Mouse (Mus musculus) CH12.LX (cell line): ENCODE results near the gene Ogdhl. TPM values are rescaled to one million over a fixed set of nuclear protein-coding genes. Genes with fewer than 3 reads are reported as not detected.
A peak's percentile ranks its signal among the peaks of the same experiment; 100 is the strongest.

Source experiments
- DNase-seq: peaks from one replicate; pipeline ENCODE4 v3.0.0-alpha.2; 2013; ENCODE audit errors: extremely low read depth
- H3K27ac ChIP-seq: 2 replicates; pipeline ENCODE4 v1.5.1; 2012; ENCODE audit warnings: low read depth, mild to moderate bottlenecking, control low read depth, moderate library complexity; ENCODE audit not compliant: insufficient read depth
- H3K27me3 ChIP-seq: replicated peaks from 2 replicates; pipeline ENCODE3; 2012; ENCODE audit warnings: inconsistent platforms
- H3K36me3 ChIP-seq, 2 experiments: replicated peaks in 1 of 2; 2 replicates each; pipeline versions ENCODE3 to v1.6.1; 2012; ENCODE audit warnings: inconsistent platforms in 1 of 2, low read length in 1 of 2, mild to moderate bottlenecking in 1 of 2, mixed read lengths in 1 of 2, moderate library complexity in 1 of 2; ENCODE audit not compliant: control insufficient read depth in 1 of 2, insufficient read depth in 1 of 2
- H3K4me1 ChIP-seq, 2 experiments: 2 replicates each; pipeline ENCODE4 v1.6.1; 2012; ENCODE audit warnings: inconsistent platforms in 1 of 2, moderate library complexity in 1 of 2; ENCODE audit not compliant: insufficient read depth in 2 of 2, control insufficient read depth in 1 of 2
- H3K4me2 ChIP-seq: 2 replicates; pipeline ENCODE4 v1.6.1; 2012; ENCODE audit warnings: low read depth, mild to moderate bottlenecking, control low read depth; ENCODE audit not compliant: poor library complexity, insufficient read depth, severe bottlenecking
- H3K4me3 ChIP-seq, 3 experiments: fragments of 150-350 bp in 1 of 3; sonication (generic) in 1 of 3; replicated peaks in 1 of 3; 2 replicates each; pipeline versions ENCODE3 to v1.5.1; 2011 to 2012; ENCODE audit warnings: low read depth in 2 of 3, low read length in 2 of 3, mild to moderate bottlenecking in 2 of 3, moderate library complexity in 2 of 3, control low read depth in 1 of 3, improper control_type of control experiment in 1 of 3, inconsistent platforms in 1 of 3, mixed read lengths in 1 of 3; ENCODE audit not compliant: poor library complexity in 1 of 3
- H3K79me2 ChIP-seq: replicated peaks from 2 replicates; pipeline ENCODE4 v1.6.1; 2012; ENCODE audit warnings: mild to moderate bottlenecking, moderate library complexity; ENCODE audit not compliant: control insufficient read depth, poor library complexity, insufficient read depth, severe bottlenecking; ENCODE audit errors: extremely low read depth
- H3K9ac ChIP-seq: 2 replicates; pipeline ENCODE4 v1.6.1; 2012; ENCODE audit warnings: low read depth, mild to moderate bottlenecking, control low read depth, moderate library complexity; ENCODE audit not compliant: insufficient read depth
- H3K9me3 ChIP-seq: replicated peaks from 2 replicates; pipeline ENCODE3; 2012; ENCODE audit warnings: low read length, inconsistent platforms, mixed read lengths
- CHD1 ChIP-seq: IDR thresholded peaks from 2 replicates; pipeline ENCODE4 v1.6.1; 2012; ENCODE audit warnings: low read depth, low read length, improper control_type of control experiment, inconsistent platforms
- ELF1 ChIP-seq: IDR thresholded peaks from 2 replicates; pipeline ENCODE4 v1.6.1; 2014; ENCODE audit warnings: low read depth, mild to moderate bottlenecking, inconsistent platforms, low read length, improper control_type of control experiment
- GABPA ChIP-seq: IDR thresholded peaks from 2 replicates; pipeline ENCODE4 v1.6.1; 2012; ENCODE audit warnings: low read depth, low read length, improper control_type of control experiment, inconsistent platforms; ENCODE audit not compliant: insufficient replicate concordance
- HCFC1 ChIP-seq: IDR thresholded peaks from 2 replicates; pipeline ENCODE4 v1.6.1; 2012; ENCODE audit warnings: low read depth, mild to moderate bottlenecking, inconsistent platforms, low read length, improper control_type of control experiment
- JUN ChIP-seq: IDR thresholded peaks from 2 replicates; pipeline ENCODE4 v1.6.1; 2011; ENCODE audit warnings: low read depth, mild to moderate bottlenecking, low read length, improper control_type of control experiment, moderate library complexity; ENCODE audit not compliant: insufficient read depth
- KAT2A ChIP-seq: IDR thresholded peaks from 2 replicates; pipeline ENCODE4 v1.6.1; 2012; ENCODE audit warnings: low read length, improper control_type of control experiment, inconsistent platforms; ENCODE audit not compliant: insufficient replicate concordance
- MAFK ChIP-seq: IDR thresholded peaks from 2 replicates; pipeline ENCODE4 v1.6.1; 2011; ENCODE audit warnings: low read length, improper control_type of control experiment; ENCODE audit not compliant: insufficient replicate concordance
- MAZ ChIP-seq: IDR thresholded peaks from 2 replicates; pipeline ENCODE4 v1.6.1; 2012; ENCODE audit warnings: low read depth, mild to moderate bottlenecking, inconsistent platforms, low read length, improper control_type of control experiment, moderate library complexity
- MXI1 ChIP-seq: IDR thresholded peaks from 2 replicates; pipeline ENCODE4 v1.6.1; 2011; ENCODE audit warnings: mild to moderate bottlenecking, low read depth, low read length, improper control_type of control experiment
- NELFE ChIP-seq: IDR thresholded peaks from 2 replicates; pipeline ENCODE4 v1.6.1; 2011; ENCODE audit warnings: low read depth, low read length, improper control_type of control experiment
- POLR2A ChIP-seq: IDR thresholded peaks from 2 replicates; pipeline ENCODE4 v1.6.1; 2011; ENCODE audit warnings: low read depth, mild to moderate bottlenecking, improper control_type of control experiment, low read length
- RAD21 ChIP-seq: IDR thresholded peaks from 2 replicates; pipeline ENCODE4 v1.6.1; 2011; ENCODE audit warnings: low read depth, mild to moderate bottlenecking, low read length, improper control_type of control experiment, moderate library complexity
- TBP ChIP-seq: conservative IDR thresholded peaks from 2 replicates; pipeline ENCODE4 v1.6.1; 2011; ENCODE audit warnings: low read depth, low read length, improper control_type of control experiment
- TCF12 ChIP-seq: IDR thresholded peaks from 2 replicates; pipeline ENCODE4 v1.6.1; 2014; ENCODE audit warnings: low read depth, mild to moderate bottlenecking, inconsistent platforms, low read length, improper control_type of control experiment
- USF1 ChIP-seq: IDR thresholded peaks from 2 replicates; pipeline ENCODE4 v1.6.1; 2014; ENCODE audit warnings: low read depth, mild to moderate bottlenecking, inconsistent platforms, low read length, improper control_type of control experiment
- ZC3H11A ChIP-seq: IDR thresholded peaks from 2 replicates; pipeline ENCODE4 v1.6.1; 2012; ENCODE audit warnings: low read depth, mild to moderate bottlenecking, inconsistent platforms, low read length, improper control_type of control experiment
- ZMIZ1 ChIP-seq: IDR thresholded peaks from 2 replicates; pipeline ENCODE4 v1.6.1; 2012; ENCODE audit warnings: low read depth, mild to moderate bottlenecking, inconsistent platforms, low read length, improper control_type of control experiment
- ZNF384 ChIP-seq: IDR thresholded peaks from 2 replicates; pipeline ENCODE4 v1.6.1; 2012; ENCODE audit warnings: low read depth, low read length, improper control_type of control experiment, inconsistent platforms
- dilution Hi-C: fragments of 300-500 bp; cut with MboI; formaldehyde crosslinking; loops from 2 replicates; pipeline ENCODE4 v1.14.3; 2020; ENCODE audit warnings: low sequenced_read_pairs; ENCODE audit not compliant: extremely low pct_unique_long_range_greater_than_20kb, extremely low pct_ligation_motif_present
- in situ Hi-C: fragments of 300-500 bp; cut with MboI; formaldehyde crosslinking; loops from 3 replicates; pipeline ENCODE4 v1.14.3; 2019; ENCODE audit warnings: low sequenced_read_pairs, low pct_ligation_motif_present, low pct_unique_long_range_greater_than_20kb, mixed read lengths
- polyA plus RNA-seq: library from polyadenylated mRNA; unstranded; fragments of >175 nt; gene quantifications from 2 replicates; pipeline ENCODE4 v1.2.1, GENCODE M21; 2012; ENCODE audit warnings: low read depth; ENCODE audit not compliant: insufficient read length
- total RNA-seq, 2 experiments: library from RNA; depleted of rRNA; stranded (reverse); fragments of 300-350 nt in 1 of 2; fragments of >200 nt in 1 of 2; gene quantifications; 2 replicates each; pipeline ENCODE4 v1.2.3; 2012 to 2014

The Ogdhl gene
- total and polyA plus RNA-seq, 3 experiments = 1.4 to 11.1 (median 6.5) TPM

- H3K4me3 ChIP-seq = peak overlapping the region; percentile 55 to 69 (median 66)
- in situ Hi-C loops = no loop called here
- peak overlapping the region; percentile 63 for H3K4me2 ChIP-seq
- H3K9ac ChIP-seq = peak overlapping the region; percentile 63
- no peaks in the 10 kb centered on the region for H3K79me2 ChIP-seq
- TF ChIP-seq POLR2A (peak; percentile 79), RAD21 (no peak), ZMIZ1 (peak; percentile 75), HCFC1 (peak; percentile 33), ZC3H11A (no peak), ELF1 (peak; percentile 52; the same call in 1 of the 2 replicates), JUN (no peak), MXI1 (peak; percentile 39; the same call in 1 of the 2 replicates), NELFE (peak; percentile 83), TBP (peak; percentile 84; the same call in 1 of the 2 replicates), TCF12 (peak; percentile 70; the same call in 1 of the 2 replicates), ZNF384 (peak; percentile 37; the same call in 1 of the 2 replicates)
- peak; percentile 91 for DNase-seq
- no peak overlapping the region for H3K27ac ChIP-seq
- peaks cover 14% of the 10 kb centered on the region for H3K27me3 ChIP-seq
- no peaks in the 10 kb centered on the region for H3K36me3 ChIP-seq
- dilution Hi-C loops = no loop called here
- H3K4me1 ChIP-seq = peaks cover 5 to 14% of the 10 kb centered on the region in 2 experiments; a peak in 3 of 4 replicates
- no peaks in the 10 kb centered on the region for H3K9me3 ChIP-seq
Observed at GRCm38 (mm10) chr14:32317822-32318221, 4.0 kb upstream of the Ogdhl start.

GRCm38 (mm10) chr14:32323221-32323620 is 1.4 kb downstream of the Ogdhl start:
- Histone ChIP-seq H3K79me2 (no peaks in the 10 kb centered on the region), H3K4me2 (no peak overlapping the region), H3K4me1 (peaks cover 0 to 7% of the 10 kb centered on the region in 2 experiments; a peak in 2 of 4 replicates), H3K9ac (no peak overlapping the region), H3K9me3 (no peaks in the 10 kb centered on the region), H3K27me3 (peaks cover 14% of the 10 kb centered on the region), H3K4me3 (no peak overlapping the region), H3K36me3 (peaks cover 0 to 16% of the 10 kb centered on the region in 2 experiments), H3K27ac (no peak overlapping the region)
- in situ Hi-C loops (loop anchor here (5.0 kb wide), 1 partner anchor 149 kb away; no protein-coding TSS in a partner anchor), dilution Hi-C loops (no loop called here)
- no peak for TF ChIP-seq MAFK
- TF ChIP-seq USF1 = no peak
- TF ChIP-seq ZNF384 = no peak
- DNase-seq = no peak

GRCm38 (mm10) chr14:32327366-32327765 is 5.5 kb downstream of the Ogdhl start:
- Histone ChIP-seq H3K79me2 (no peaks in the 10 kb centered on the region), H3K36me3 (peaks cover 0 to 20% of the 10 kb centered on the region in 2 experiments), H3K9me3 (no peaks in the 10 kb centered on the region), H3K4me3 (no peak overlapping the region), H3K27ac (no peak overlapping the region), H3K27me3 (no peaks in the 10 kb centered on the region), H3K4me2 (no peak overlapping the region), H3K4me1 (peaks cover 0 to 6% of the 10 kb centered on the region in 2 experiments; a peak in 2 of 4 replicates), H3K9ac (no peak overlapping the region)
- no peak for DNase-seq
- TF ChIP-seq ZNF384 = no peak
- no peak for TF ChIP-seq MAZ
- TF ChIP-seq POLR2A = no peak
- no peak for TF ChIP-seq KAT2A
- TF ChIP-seq JUN = no peak
- no peak for TF ChIP-seq NELFE
- no peak for TF ChIP-seq GABPA
- TF ChIP-seq CHD1 = no peak
- no peak for TF ChIP-seq ZMIZ1
- dilution Hi-C loops = no loop called here
- in situ Hi-C loops = no loop called here
